Mouse (Mus musculus) small intestine, adult 2 months (tissue): Measurements from ENCODE around the gene Gm17655.
"Not testable (repeated sequence)": the region's sequence is repeated elsewhere in the genome, so short reads cannot be mapped to it uniquely, and the experiment has no call there.

ENCODE experiments used
- CTCF ChIP-seq: fragments of 200-500 bp; IDR thresholded peaks from 2 replicates; pipeline ENCODE4 v1.5.1; 2012; ENCODE audit warnings: low read depth, mild to moderate bottlenecking, control low read depth, inconsistent platforms, low read length, moderate library complexity, mixed read lengths; ENCODE audit not compliant: insufficient replicate concordance, insufficient read length; ENCODE audit errors: extremely low read depth
- POLR2A ChIP-seq: fragments of 200-500 bp; IDR thresholded peaks from 2 replicates; pipeline ENCODE4 v1.6.1; 2012; ENCODE audit warnings: low read depth, mild to moderate bottlenecking, control low read depth, inconsistent platforms, low read length, moderate library complexity

DNA sequence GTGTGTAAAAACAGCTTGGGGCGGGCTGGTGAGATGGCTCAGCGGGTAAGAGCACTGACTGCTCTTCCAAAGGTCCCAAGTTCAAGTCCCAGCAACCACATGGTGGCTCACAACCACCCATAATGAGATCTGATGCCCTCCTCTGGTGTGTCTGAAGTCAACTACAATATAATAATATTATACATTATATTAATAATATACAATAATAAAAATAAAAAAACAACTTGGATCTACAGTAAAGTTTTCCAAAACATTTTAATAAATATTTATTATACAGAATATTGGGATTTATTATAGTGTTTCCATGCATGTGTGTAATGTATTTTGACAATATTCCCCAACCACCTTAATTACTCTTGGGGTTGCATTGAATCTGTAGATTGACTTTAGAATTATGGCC is at the start of gene Gm17655:
- not testable (repeated sequence) for TF ChIP-seq CTCF, POLR2A
